Mouse (Mus musculus) MEL (cell line): ENCODE results near the gene Trim47. TPM values are rescaled to one million over a fixed set of nuclear protein-coding genes. Genes with fewer than 3 reads are reported as not detected.

ENCODE experiments used
- DNase-seq: peaks from one replicate; pipeline ENCODE4 v3.0.0; 2011; ENCODE audit warnings: low read depth, low spot score
- H3K27ac ChIP-seq: 2 replicates; pipeline ENCODE4 v1.5.1; 2012; ENCODE audit warnings: low read depth, mild to moderate bottlenecking, control low read depth, low read length, moderate library complexity; ENCODE audit not compliant: control insufficient read depth
- H3K27me3 ChIP-seq, 2 experiments: fragments of 150-350 bp in 1 of 2; sonication (generic) in 1 of 2; 2 replicates each; pipeline ENCODE4 v1.6.1; 2012; ENCODE audit warnings: low read length in 2 of 2, mild to moderate bottlenecking in 2 of 2, improper control_type of control experiment in 1 of 2, moderate library complexity in 1 of 2; ENCODE audit not compliant: insufficient read depth in 2 of 2, control insufficient read depth in 1 of 2
- H3K36me3 ChIP-seq, 2 experiments: 2 replicates each; pipeline ENCODE4 v1.6.1; 2012 to 2014; ENCODE audit warnings: low read length in 2 of 2, improper control_type of control experiment in 1 of 2, inconsistent platforms in 1 of 2, mild to moderate bottlenecking in 1 of 2; ENCODE audit not compliant: insufficient read depth in 2 of 2, control insufficient read depth in 1 of 2
- H3K4me1 ChIP-seq, 2 experiments: fragments of 150-350 bp in 1 of 2; sonication (generic) in 1 of 2; 2 replicates each; pipeline ENCODE4 v1.6.1; 2012; ENCODE audit warnings: low read length in 2 of 2, improper control_type of control experiment in 1 of 2, mild to moderate bottlenecking in 1 of 2; ENCODE audit not compliant: insufficient read depth in 2 of 2, control insufficient read depth in 1 of 2
- H3K4me3 ChIP-seq, 2 experiments: fragments of 150-350 bp in 1 of 2; sonication (generic) in 1 of 2; 2 replicates each; pipeline ENCODE4 v1.5.1; 2012; ENCODE audit warnings: low read depth in 2 of 2, low read length in 2 of 2, mild to moderate bottlenecking in 2 of 2, moderate library complexity in 2 of 2, control low read depth in 1 of 2, improper control_type of control experiment in 1 of 2; ENCODE audit not compliant: control insufficient read depth in 1 of 2, insufficient read depth in 1 of 2
- H3K79me2 ChIP-seq: 2 replicates; pipeline ENCODE4 v1.6.1; 2012; ENCODE audit warnings: mild to moderate bottlenecking, low read length, moderate library complexity; ENCODE audit not compliant: control insufficient read depth, poor library complexity, insufficient read depth
- H3K9ac ChIP-seq: 2 replicates; pipeline ENCODE4 v1.6.1; 2012; ENCODE audit warnings: low read depth, mild to moderate bottlenecking, control low read depth, low read length, moderate library complexity; ENCODE audit not compliant: control insufficient read depth, poor library complexity, severe bottlenecking
- H3K9me3 ChIP-seq: fragments of 150-350 bp; sonication (generic); replicated peaks from 2 replicates; pipeline ENCODE4 v1.6.1; 2012; ENCODE audit warnings: mild to moderate bottlenecking, low read length, improper control_type of control experiment, moderate library complexity; ENCODE audit not compliant: insufficient read depth
- BHLHE40 ChIP-seq: IDR thresholded peaks from 2 replicates; pipeline ENCODE4 v1.6.1; 2012; ENCODE audit warnings: low read depth, mild to moderate bottlenecking, inconsistent platforms, low read length, improper control_type of control experiment, borderline replicate concordance
- CHD1 ChIP-seq: IDR thresholded peaks from 2 replicates; pipeline ENCODE4 v1.6.1; 2012; ENCODE audit warnings: low read depth, mild to moderate bottlenecking, inconsistent platforms, low read length, improper control_type of control experiment
- CTCF ChIP-seq, 3 experiments: IDR thresholded peaks in 2 of 3; conservative IDR thresholded peaks in 1 of 3; 2 replicates each; pipeline ENCODE4 v1.5.1; 2011 to 2012; ENCODE audit warnings: low read length in 3 of 3, low read depth in 2 of 3, mild to moderate bottlenecking in 2 of 3, improper control_type of control experiment in 1 of 3, inconsistent platforms in 1 of 3, mixed read lengths in 1 of 3, moderate library complexity in 1 of 3; ENCODE audit not compliant: control insufficient read depth in 1 of 3, insufficient read depth in 1 of 3, poor library complexity in 1 of 3, severe bottlenecking in 1 of 3
- E2F4 ChIP-seq: IDR thresholded peaks from 2 replicates; pipeline ENCODE4 v1.6.1; 2011; ENCODE audit warnings: low read depth, low read length, improper control_type of control experiment, borderline replicate concordance
- ELF1 ChIP-seq: IDR thresholded peaks from 2 replicates; pipeline ENCODE4 v1.6.1; 2014; ENCODE audit warnings: low read depth, mild to moderate bottlenecking, inconsistent platforms, low read length, improper control_type of control experiment, moderate library complexity
- EP300 ChIP-seq, 2 experiments: IDR thresholded peaks; 2 replicates each; pipeline ENCODE4 v1.6.1; 2011; ENCODE audit warnings: improper control_type of control experiment in 2 of 2, low read length in 2 of 2, low read depth in 1 of 2, mild to moderate bottlenecking in 1 of 2
- ETS1 ChIP-seq: IDR thresholded peaks from 2 replicates; pipeline ENCODE4 v1.6.1; 2012; ENCODE audit warnings: low read depth, mild to moderate bottlenecking, inconsistent platforms, low read length, improper control_type of control experiment, moderate library complexity
- GABPA ChIP-seq: IDR thresholded peaks from 2 replicates; pipeline ENCODE4 v1.6.1; 2012; ENCODE audit warnings: low read depth, mild to moderate bottlenecking, inconsistent platforms, low read length, improper control_type of control experiment, moderate library complexity
- GATA1 ChIP-seq: IDR thresholded peaks from 2 replicates; pipeline ENCODE4 v1.6.1; 2011; ENCODE audit warnings: low read depth, low read length, improper control_type of control experiment
- HCFC1 ChIP-seq: IDR thresholded peaks from 2 replicates; pipeline ENCODE4 v1.6.1; 2012; ENCODE audit warnings: low read depth, mild to moderate bottlenecking, inconsistent platforms, low read length, improper control_type of control experiment, moderate library complexity
- JUND ChIP-seq: IDR thresholded peaks from 2 replicates; pipeline ENCODE4 v1.6.1; 2011; ENCODE audit warnings: low read depth, mild to moderate bottlenecking, improper control_type of control experiment, low read length
- KAT2A ChIP-seq: conservative IDR thresholded peaks from 2 replicates; pipeline ENCODE4 v1.6.1; 2012; ENCODE audit warnings: low read depth, low read length, improper control_type of control experiment, inconsistent platforms
- MAFK ChIP-seq: IDR thresholded peaks from 2 replicates; pipeline ENCODE4 v1.6.1; 2011; ENCODE audit warnings: low read depth, mild to moderate bottlenecking, low read length, improper control_type of control experiment, borderline replicate concordance
- MAX ChIP-seq: IDR thresholded peaks from 2 replicates; pipeline ENCODE4 v1.6.1; 2011; ENCODE audit warnings: low read length, improper control_type of control experiment
- MAZ ChIP-seq: IDR thresholded peaks from 2 replicates; pipeline ENCODE4 v1.6.1; 2012; ENCODE audit warnings: low read depth, mild to moderate bottlenecking, inconsistent platforms, low read length, improper control_type of control experiment
- MEF2A ChIP-seq: IDR thresholded peaks from 2 replicates; pipeline ENCODE4 v1.6.1; 2014; ENCODE audit warnings: low read depth, mild to moderate bottlenecking, inconsistent platforms, low read length, improper control_type of control experiment; ENCODE audit not compliant: poor library complexity, insufficient replicate concordance, severe bottlenecking; ENCODE audit errors: extremely low read depth
- MYB ChIP-seq: IDR thresholded peaks from 2 replicates; pipeline ENCODE4 v1.6.1; 2011; ENCODE audit warnings: mild to moderate bottlenecking, low read depth, low read length, improper control_type of control experiment
- MYC ChIP-seq: IDR thresholded peaks from 2 replicates; pipeline ENCODE4 v1.6.1; 2011; ENCODE audit warnings: low read depth, mild to moderate bottlenecking, low read length, improper control_type of control experiment, moderate library complexity
- NELFE ChIP-seq: IDR thresholded peaks from 2 replicates; pipeline ENCODE4 v1.6.1; 2011; ENCODE audit warnings: low read depth, low read length, improper control_type of control experiment
- NRF1 ChIP-seq: IDR thresholded peaks from 2 replicates; pipeline ENCODE4 v1.6.1; 2014; ENCODE audit warnings: low read depth, mild to moderate bottlenecking, inconsistent platforms, low read length, improper control_type of control experiment, moderate library complexity; ENCODE audit not compliant: poor library complexity, insufficient read depth, severe bottlenecking
- POLR2A ChIP-seq, 2 experiments: IDR thresholded peaks; 2 replicates each; pipeline ENCODE4 v1.6.1; 2011 to 2012; ENCODE audit warnings: low read length in 2 of 2, mild to moderate bottlenecking in 2 of 2, control low read depth in 1 of 2, improper control_type of control experiment in 1 of 2, low read depth in 1 of 2, moderate library complexity in 1 of 2; ENCODE audit not compliant: control insufficient read depth in 1 of 2, insufficient read depth in 1 of 2, poor library complexity in 1 of 2
- POLR2AphosphoS2 ChIP-seq: IDR thresholded peaks from 2 replicates; pipeline ENCODE4 v1.6.1; 2011; ENCODE audit warnings: low read length, improper control_type of control experiment
- POLR2AphosphoS5 ChIP-seq: IDR thresholded peaks from 2 replicates; pipeline ENCODE4 v1.6.1; 2012; ENCODE audit warnings: low read depth, borderline replicate concordance, mild to moderate bottlenecking, inconsistent platforms, low read length, moderate library complexity, mixed read lengths
- RAD21 ChIP-seq: IDR thresholded peaks from 2 replicates; pipeline ENCODE4 v1.6.1; 2011; ENCODE audit warnings: mild to moderate bottlenecking, low read depth, low read length, improper control_type of control experiment
- RCOR1 ChIP-seq: IDR thresholded peaks from 2 replicates; pipeline ENCODE4 v1.6.1; 2012; ENCODE audit warnings: low read depth, mild to moderate bottlenecking, inconsistent platforms, low read length, improper control_type of control experiment
- SIN3A ChIP-seq: IDR thresholded peaks from 2 replicates; pipeline ENCODE4 v1.6.1; 2012; ENCODE audit warnings: low read length, improper control_type of control experiment, inconsistent platforms
- SMC3 ChIP-seq: IDR thresholded peaks from 2 replicates; pipeline ENCODE4 v1.6.1; 2011; ENCODE audit warnings: low read depth, low read length, improper control_type of control experiment
- TAL1 ChIP-seq: IDR thresholded peaks from 2 replicates; pipeline ENCODE4 v1.6.1; 2012; ENCODE audit warnings: mild to moderate bottlenecking, inconsistent platforms, low read length, moderate library complexity, mixed read lengths
- TBP ChIP-seq: IDR thresholded peaks from 2 replicates; pipeline ENCODE4 v1.8.0; 2011; ENCODE audit warnings: low read depth, low read length, improper control_type of control experiment
- TCF12 ChIP-seq: IDR thresholded peaks from 2 replicates; pipeline ENCODE4 v1.6.1; 2014; ENCODE audit warnings: low read depth, mild to moderate bottlenecking, inconsistent platforms, low read length, improper control_type of control experiment, moderate library complexity
- USF1 ChIP-seq: IDR thresholded peaks from 2 replicates; pipeline ENCODE4 v1.6.1; 2014; ENCODE audit warnings: low read depth, mild to moderate bottlenecking, inconsistent platforms, low read length, improper control_type of control experiment, moderate library complexity
- USF2 ChIP-seq, 2 experiments: IDR thresholded peaks; 2 replicates each; pipeline ENCODE4 v1.6.1; 2011 to 2012; ENCODE audit warnings: improper control_type of control experiment in 2 of 2, low read length in 2 of 2, borderline replicate concordance in 1 of 2, inconsistent platforms in 1 of 2, low read depth in 1 of 2, mild to moderate bottlenecking in 1 of 2; ENCODE audit not compliant: insufficient read depth in 1 of 2
- ZC3H11A ChIP-seq: IDR thresholded peaks from 2 replicates; pipeline ENCODE4 v1.6.1; 2012; ENCODE audit warnings: low read depth, mild to moderate bottlenecking, inconsistent platforms, low read length, improper control_type of control experiment
- ZKSCAN1 ChIP-seq: IDR thresholded peaks from 2 replicates; pipeline ENCODE4 v1.6.1; 2012; ENCODE audit warnings: low read depth, mild to moderate bottlenecking, inconsistent platforms, low read length, improper control_type of control experiment, moderate library complexity
- ZMIZ1 ChIP-seq: IDR thresholded peaks from 2 replicates; pipeline ENCODE4 v1.6.1; 2012; ENCODE audit warnings: low read depth, mild to moderate bottlenecking, inconsistent platforms, low read length, improper control_type of control experiment, moderate library complexity
- ZNF384 ChIP-seq: IDR thresholded peaks from 2 replicates; pipeline ENCODE4 v1.6.1; 2012; ENCODE audit warnings: low read depth, mild to moderate bottlenecking, inconsistent platforms, low read length, improper control_type of control experiment
- polyA plus RNA-seq, 2 experiments: library from polyadenylated mRNA; stranded (reverse) in 1 of 2; unstranded in 1 of 2; fragments of >175 nt in 1 of 2; fragments of >200 nt in 1 of 2; gene quantifications; 2 replicates each; pipeline versions ENCODE4 v1.2.1 to v1.2.4; 2012; ENCODE audit warnings: low replicate concordance in 2 of 2, low read depth in 1 of 2; ENCODE audit not compliant: insufficient read length in 2 of 2, insufficient read depth in 1 of 2, missing spikeins in 1 of 2
- total RNA-seq: library from RNA; depleted of rRNA; stranded (reverse); fragments of 300-350 nt; gene quantifications from 2 replicates; pipeline ENCODE4 v1.2.3, GENCODE M21; 2012

Trim47 gene
- total and polyA plus RNA-seq, 3 experiments = 5.6 to 6.7 TPM; not detected in 1

DNA sequence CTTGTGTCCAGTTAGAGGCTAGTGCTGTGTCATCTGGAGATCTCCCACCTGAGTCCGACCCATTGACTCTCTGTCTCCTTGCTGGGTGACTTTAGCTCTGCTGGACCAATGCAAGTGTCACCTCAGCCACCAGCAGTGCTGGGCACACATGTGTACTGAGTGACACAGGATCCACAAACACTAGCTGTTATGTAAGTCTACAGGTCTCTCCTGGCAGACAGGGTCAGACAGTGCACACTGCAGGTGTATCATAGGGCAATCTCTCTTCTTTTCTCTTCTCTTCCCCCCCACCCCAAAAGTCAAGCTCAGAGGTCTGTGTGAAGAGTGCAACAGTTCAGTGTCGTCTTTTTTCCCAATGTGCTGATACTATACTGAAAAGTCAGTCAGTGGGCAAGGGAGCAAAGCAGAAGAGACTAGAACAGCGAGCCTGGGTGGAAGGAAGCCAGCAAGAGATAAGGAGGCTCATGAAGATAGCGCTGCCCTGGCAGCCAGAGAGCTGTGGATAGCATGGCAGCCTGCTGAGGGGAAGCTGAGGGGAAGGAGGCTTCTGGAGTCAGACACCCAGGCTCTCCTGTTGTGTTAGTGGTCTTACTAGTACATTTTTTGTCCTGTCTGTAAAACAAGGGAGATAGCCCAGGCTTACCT is 69.7 kb downstream of the Trim47 start:
- Histone ChIP-seq H3K79me2 (no peaks in the 10 kb centered on the region), H3K4me3 (no peak overlapping the region), H3K36me3 (peaks cover 26 to 35% of the 10 kb centered on the region in 2 experiments), H3K9ac (peak overlapping the region; percentile 22), H3K27ac (peak overlapping the region; percentile 82), H3K9me3 (no peaks in the 10 kb centered on the region), H3K4me1 (peaks cover 21 to 48% of the 10 kb centered on the region in 2 experiments), H3K27me3 (no peaks in the 10 kb centered on the region)
- DNase-seq = peak; percentile 94
- no peak for TF ChIP-seq CTCF (IDR thresholded peaks at IDR 0.05 in 2 of 3, conservative IDR thresholded peaks at IDR 0.05 in 1 of 3; ENCODE audit: control insufficient read depth in 1 of 3, insufficient read depth in 1 of 3, low read depth in 2 of 3, low read length in 3 of 3, poor library complexity in 1 of 3, severe bottlenecking in 1 of 3)
- peak; percentile 91 for TF ChIP-seq ETS1
- peak; percentile 51; the same call in 1 of the 2 replicates for TF ChIP-seq ELF1
- peak; percentile 85 for TF ChIP-seq SIN3A
- TF ChIP-seq JUND = no peak
- peak; percentile 78 for TF ChIP-seq RCOR1
- peak; percentile 15; the same call in 1 of the 2 replicates for TF ChIP-seq NELFE
- TF ChIP-seq E2F4 = no peak
- TF ChIP-seq POLR2A (IDR thresholded peaks at IDR 0.05; ENCODE audit: control insufficient read depth in 1 of 2, insufficient read depth in 1 of 2, low read depth in 1 of 2, low read length in 2 of 2, poor library complexity in 1 of 2) = no peak
- 0 out of 2 replicates have a peak, but pooled peaks have one; percentile 23 for TF ChIP-seq MAFK
- TF ChIP-seq EP300 (IDR thresholded peaks at IDR 0.05; ENCODE audit: low read depth in 1 of 2, low read length in 2 of 2) = peak; percentile 87 to 94
- peak; percentile 65 for TF ChIP-seq TBP
- TF ChIP-seq POLR2AphosphoS5 = no peak
- TF ChIP-seq USF1 = peak; percentile 49; the same call in 1 of the 2 replicates
- no peak for TF ChIP-seq NRF1
- peak; percentile 82 for TF ChIP-seq TCF12
- peak; percentile 80; the same call in 1 of the 2 replicates for TF ChIP-seq MYC
- TF ChIP-seq POLR2AphosphoS2 = no peak; the same call in 1 of the 2 replicates
- peak; percentile 61 for TF ChIP-seq MAZ
- no peak for TF ChIP-seq ZNF384
- TF ChIP-seq GATA1 = peak; percentile 99
- TF ChIP-seq BHLHE40 = no peak; the same call in 1 of the 2 replicates
- peak; percentile 67 for TF ChIP-seq HCFC1
- TF ChIP-seq TAL1 = peak; percentile 57; the same call in 1 of the 2 replicates
- no peak for TF ChIP-seq ZC3H11A
- no peak for TF ChIP-seq MEF2A
- no peak for TF ChIP-seq ZKSCAN1
- no peak for TF ChIP-seq CHD1
- no peak; the same call in 1 of the 2 replicates for TF ChIP-seq GABPA
- TF ChIP-seq RAD21 = no peak
- TF ChIP-seq MAX = peak; percentile 45; the same call in 1 of the 2 replicates
- TF ChIP-seq MYB = no peak
- no peak for TF ChIP-seq KAT2A
- no peak for TF ChIP-seq USF2 (IDR thresholded peaks at IDR 0.05; ENCODE audit: borderline replicate concordance in 1 of 2, insufficient read depth in 1 of 2, low read depth in 1 of 2, low read length in 2 of 2)
- peak; percentile 27; the same call in 1 of the 2 replicates for TF ChIP-seq SMC3
- peak; percentile 49; the same call in 1 of the 2 replicates for TF ChIP-seq ZMIZ1
